Mouse (Mus musculus): ENCODE measurements around the gene Txndc11. TPM values are rescaled to one million over a fixed set of nuclear protein-coding genes. Genes with fewer than 3 reads are reported as not detected.

Gene Txndc11
- polyA plus RNA-seq, 1 experiment from 2014 or later = 32.5 TPM

- 94% methylated on average over 13 of the region's 13 CpGs for WGBS
- ATAC-seq (ENCODE audit: low FRiP score, low read depth) = no peak
- H3K4me2 ChIP-seq (replicated peaks) = no peak overlapping the region
- H3K36me3 ChIP-seq = peaks cover 29% of the 10 kb centered on the region
- no peaks in the 10 kb centered on the region for H3K9me3 ChIP-seq
- H3K27me3 ChIP-seq (replicated peaks) = no peaks in the 10 kb centered on the region
- H3K4me1 ChIP-seq = no peaks in the 10 kb centered on the region
- H3K27ac ChIP-seq = no peak overlapping the region
- H3K4me3 ChIP-seq = no peak overlapping the region
- H3K9ac ChIP-seq = no peak overlapping the region
Observed at GRCm38 (mm10) chr16:11093717-11094386, 40.6 kb downstream of the Txndc11 start.

- WGBS = 87% methylated on average over 3 of the region's 3 CpGs
- Histone ChIP-seq H3K4me1 (no peaks in the 10 kb centered on the region), H3K4me2 (replicated peaks) (no peak overlapping the region), H3K9me3 (no peaks in the 10 kb centered on the region), H3K27me3 (replicated peaks) (no peaks in the 10 kb centered on the region), H3K36me3 (peaks cover 40% of the 10 kb centered on the region), H3K4me3 (no peak overlapping the region), H3K9ac (no peak overlapping the region), H3K27ac (no peak overlapping the region)
- ATAC-seq (ENCODE audit: low FRiP score, low read depth) = no peak
Observed at GRCm38 (mm10) chr16:11092523-11092922, 41.9 kb downstream of the Txndc11 start.

- Histone ChIP-seq H3K27ac (no peak overlapping the region), H3K9ac (no peak overlapping the region), H3K4me2 (replicated peaks) (no peak overlapping the region), H3K27me3 (replicated peaks) (no peaks in the 10 kb centered on the region), H3K4me1 (no peaks in the 10 kb centered on the region), H3K36me3 (peaks cover 44% of the 10 kb centered on the region), H3K4me3 (no peak overlapping the region), H3K9me3 (no peaks in the 10 kb centered on the region)
- 70% methylated on average over 4 of the region's 4 CpGs for WGBS
- no peak for ATAC-seq (ENCODE audit: low FRiP score, low read depth)
Observed at GRCm38 (mm10) chr16:11092061-11092460, 42.4 kb downstream of the Txndc11 start.

- WGBS = 86% methylated on average over 10 of the region's 10 CpGs
- Histone ChIP-seq H3K27ac (no peak overlapping the region), H3K4me2 (replicated peaks) (no peak overlapping the region), H3K9ac (no peak overlapping the region), H3K4me3 (no peak overlapping the region), H3K36me3 (peaks cover 46% of the 10 kb centered on the region), H3K4me1 (no peaks in the 10 kb centered on the region), H3K27me3 (replicated peaks) (no peaks in the 10 kb centered on the region), H3K9me3 (no peaks in the 10 kb centered on the region)
- ATAC-seq (ENCODE audit: low FRiP score, low read depth) = no peak
Observed at GRCm38 (mm10) chr16:11090836-11091570, 43.4 kb downstream of the Txndc11 start.

GRCm38 (mm10) chr16:11086856-11087588, 47.4 kb downstream of the Txndc11 start:
- no peak overlapping the region for H3K4me2 ChIP-seq (replicated peaks)
- H3K4me1 ChIP-seq = no peaks in the 10 kb centered on the region
- ATAC-seq (ENCODE audit: low FRiP score, low read depth) = peak; percentile 68
- no peaks in the 10 kb centered on the region for H3K9me3 ChIP-seq
- 47% methylated on average over 5 of the region's 5 CpGs for WGBS
- H3K4me3 ChIP-seq = no peak overlapping the region
- H3K36me3 ChIP-seq = peaks cover 66% of the 10 kb centered on the region
- no peak overlapping the region for H3K27ac ChIP-seq
- H3K9ac ChIP-seq = no peak overlapping the region
- H3K27me3 ChIP-seq (replicated peaks) = no peaks in the 10 kb centered on the region

GRCm38 (mm10) chr16:11086299-11086698, 48.2 kb downstream of the Txndc11 start:
- Histone ChIP-seq H3K4me2 (replicated peaks) (no peak overlapping the region), H3K9ac (no peak overlapping the region), H3K9me3 (no peaks in the 10 kb centered on the region), H3K4me1 (no peaks in the 10 kb centered on the region), H3K4me3 (no peak overlapping the region), H3K36me3 (peaks cover 59% of the 10 kb centered on the region), H3K27me3 (replicated peaks) (no peaks in the 10 kb centered on the region), H3K27ac (no peak overlapping the region)
- ATAC-seq (ENCODE audit: low FRiP score, low read depth) = no peak
- 96% methylated on average over 3 of the region's 3 CpGs for WGBS

GRCm38 (mm10) chr16:11084181-11084580, 50.3 kb downstream of the Txndc11 start:
- Histone ChIP-seq H3K4me3 (no peak overlapping the region), H3K4me2 (replicated peaks) (no peak overlapping the region), H3K9ac (no peak overlapping the region), H3K27ac (no peak overlapping the region), H3K4me1 (no peaks in the 10 kb centered on the region), H3K9me3 (no peaks in the 10 kb centered on the region), H3K36me3 (peaks cover 58% of the 10 kb centered on the region), H3K27me3 (replicated peaks) (no peaks in the 10 kb centered on the region)
- WGBS = 95% methylated on average over 8 of the region's 8 CpGs
- ATAC-seq (ENCODE audit: low FRiP score, low read depth) = no peak

GRCm38 (mm10) chr16:11078216-11078869, 56.1 kb downstream of the Txndc11 start:
- Histone ChIP-seq H3K9ac (no peak overlapping the region), H3K36me3 (peaks cover 67% of the 10 kb centered on the region), H3K27me3 (replicated peaks) (no peaks in the 10 kb centered on the region), H3K4me3 (no peak overlapping the region), H3K4me1 (no peaks in the 10 kb centered on the region; the same call in 1 of the 2 replicates), H3K4me2 (replicated peaks) (no peak overlapping the region), H3K27ac (no peak overlapping the region), H3K9me3 (no peaks in the 10 kb centered on the region)
- no peak for ATAC-seq (ENCODE audit: low FRiP score, low read depth)
- WGBS = 76% methylated on average over 3 of the region's 3 CpGs

- Histone ChIP-seq H3K4me2 (replicated peaks) (no peak overlapping the region), H3K4me1 (no peaks in the 10 kb centered on the region; the same call in 1 of the 2 replicates), H3K27ac (no peak overlapping the region), H3K9ac (no peak overlapping the region), H3K9me3 (no peaks in the 10 kb centered on the region), H3K27me3 (replicated peaks) (no peaks in the 10 kb centered on the region), H3K4me3 (no peak overlapping the region), H3K36me3 (peaks cover 67% of the 10 kb centered on the region)
- ATAC-seq (ENCODE audit: low FRiP score, low read depth) = no peak
- 88% methylated on average over 9 of the region's 9 CpGs for WGBS
Observed at GRCm38 (mm10) chr16:11077601-11078201, 56.7 kb downstream of the Txndc11 start.

- no peaks in the 10 kb centered on the region for H3K9me3 ChIP-seq
- H3K4me3 ChIP-seq = no peak overlapping the region
- 84% methylated on average over 6 of the region's 6 CpGs for WGBS
- no peak for ATAC-seq (ENCODE audit: low FRiP score, low read depth)
- H3K27me3 ChIP-seq (replicated peaks) = no peaks in the 10 kb centered on the region
- peaks cover 32% of the 10 kb centered on the region for H3K4me1 ChIP-seq
- H3K9ac ChIP-seq = 0 out of 2 replicates have a peak overlapping the region, but pooled peaks have one; percentile 3
- H3K4me2 ChIP-seq (replicated peaks) = no peak overlapping the region
- H3K36me3 ChIP-seq = peaks cover 57% of the 10 kb centered on the region
- H3K27ac ChIP-seq = no peak overlapping the region
Observed at GRCm38 (mm10) chr16:11073060-11073459, 61.4 kb downstream of the Txndc11 start.

GRCm38 (mm10) chr16:11072454-11072853, 62.0 kb downstream of the Txndc11 start:
- Histone ChIP-seq H3K4me3 (no peak overlapping the region), H3K4me1 (peaks cover 38% of the 10 kb centered on the region), H3K27me3 (replicated peaks) (no peaks in the 10 kb centered on the region), H3K27ac (no peak overlapping the region), H3K4me2 (replicated peaks) (no peak overlapping the region), H3K9ac (0 out of 2 replicates have a peak overlapping the region, but pooled peaks have one; percentile 3), H3K36me3 (peaks cover 57% of the 10 kb centered on the region), H3K9me3 (no peaks in the 10 kb centered on the region)
- 88% methylated on average over 8 of the region's 8 CpGs for WGBS
- ATAC-seq (ENCODE audit: low FRiP score, low read depth) = no peak
